Mouse (Mus musculus) midbrain, embryonic 13.5 days (tissue): Measurements from ENCODE around the gene Med20. TPM values are rescaled to one million over a fixed set of nuclear protein-coding genes. Genes with fewer than 3 reads are reported as not detected.
A peak's percentile ranks its signal among the peaks of the same experiment; 100 is the strongest.

Experiments
- ATAC-seq: fragments of 200-750 bp; cut with Nextera tagmentation; 2 replicates; pipeline ENCODE4 v1.8.0; 2017; ENCODE audit warnings: mild to moderate bottlenecking, moderate TSS enrichment, moderate library complexity
- H3K27ac ChIP-seq: fragments of 300-500 bp; sonication (generic); 2 replicates; pipeline ENCODE4 v1.5.1; 2015; ENCODE audit warnings: inconsistent platforms, mild to moderate bottlenecking, moderate library complexity
- H3K27me3 ChIP-seq: fragments of 300-500 bp; sonication (generic); 2 replicates; pipeline ENCODE4 v1.6.1; 2015; ENCODE audit warnings: mild to moderate bottlenecking, inconsistent platforms
- H3K36me3 ChIP-seq: fragments of 300-500 bp; sonication (generic); 2 replicates; pipeline ENCODE4 v1.6.1; 2015; ENCODE audit warnings: mild to moderate bottlenecking, inconsistent platforms
- H3K4me1 ChIP-seq: fragments of 300-500 bp; sonication (generic); replicated peaks from 2 replicates; pipeline ENCODE4 v1.6.1; 2015; ENCODE audit warnings: inconsistent platforms
- H3K4me2 ChIP-seq: fragments of 300-500 bp; sonication (generic); replicated peaks from 2 replicates; pipeline ENCODE4 v1.6.1; 2015; ENCODE audit warnings: moderate library complexity, mild to moderate bottlenecking, inconsistent platforms
- H3K4me3 ChIP-seq: fragments of 300-500 bp; sonication (generic); replicated peaks from 2 replicates; pipeline ENCODE4 v1.5.1; 2015; ENCODE audit warnings: mild to moderate bottlenecking, inconsistent platforms
- H3K9ac ChIP-seq: fragments of 300-500 bp; sonication (generic); replicated peaks from 2 replicates; pipeline ENCODE4 v1.6.1; 2015; ENCODE audit warnings: mild to moderate bottlenecking, inconsistent platforms
- H3K9me3 ChIP-seq: fragments of 300-500 bp; sonication (generic); 2 replicates; pipeline ENCODE4 v1.6.1; 2016; ENCODE audit warnings: mild to moderate bottlenecking, inconsistent platforms
- WGBS: fragments of 180-500 bp; shearing (Covaris S2); methylation state at CpG from one replicate; pipeline ENCODE4 v1.1.7; 2015; 5-methylcytosine and 5-hydroxymethylcytosine counted together
- polyA plus RNA-seq: library from polyadenylated mRNA; unstranded; fragments of >200 nt; fragmentation: Nextera tagmentation; extraction: Ambion mirVana; gene quantifications from 2 replicates; pipeline ENCODE4 v1.2.1, GENCODE M21; 2015

Gene Med20
- polyA plus RNA-seq, 1 experiment from 2014 or later = 44.3 TPM

DNA sequence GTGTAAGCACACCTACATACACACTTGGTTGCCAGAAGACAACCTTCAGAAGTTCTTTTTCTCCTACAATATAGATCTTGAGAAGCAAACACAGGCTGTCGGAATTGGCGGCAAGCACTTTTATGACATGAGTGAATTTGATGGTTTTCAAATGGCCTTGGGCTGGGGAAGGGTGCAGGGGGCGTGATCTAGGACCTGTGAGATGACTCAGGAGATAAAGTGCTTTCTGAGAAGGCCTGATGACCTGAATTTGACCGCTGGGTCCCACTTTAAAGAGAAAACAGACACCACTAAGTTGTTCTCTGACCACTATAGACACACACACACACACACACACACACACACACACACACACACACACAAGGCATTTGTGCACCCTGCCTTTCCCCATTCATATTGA is 30.4 kb upstream of the Med20 start:
- no peak for ATAC-seq
- WGBS = 97% methylated on average over 4 of the region's 4 CpGs
- no peaks in the 10 kb centered on the region for H3K36me3 ChIP-seq

DNA sequence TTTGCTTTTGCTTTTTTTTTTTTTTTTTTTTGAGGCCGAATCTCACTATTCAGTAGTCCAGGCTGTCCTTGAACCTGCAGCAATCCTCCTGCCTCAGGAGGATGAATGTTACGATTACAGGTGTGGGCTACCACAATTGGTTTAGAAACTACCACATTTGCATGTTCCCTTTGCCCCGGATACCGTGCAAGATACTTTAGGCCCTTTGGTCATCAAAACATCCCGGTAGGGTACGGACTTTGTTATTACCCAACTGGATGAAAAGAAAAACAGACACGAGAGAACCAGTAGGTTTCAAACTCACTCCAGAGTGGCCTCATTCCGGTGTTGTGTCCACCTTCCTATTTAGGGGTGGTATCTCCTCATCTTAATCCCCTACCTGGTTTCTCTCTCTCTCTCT is 22.9 kb upstream of the Med20 start:
- no peak overlapping the region for H3K4me2 ChIP-seq
- no peaks in the 10 kb centered on the region for H3K27me3 ChIP-seq
- no peak overlapping the region for H3K27ac ChIP-seq
- H3K9me3 ChIP-seq = no peaks in the 10 kb centered on the region
- no peaks in the 10 kb centered on the region for H3K36me3 ChIP-seq
- 88% methylated on average over 8 of the region's 8 CpGs for WGBS
- ATAC-seq = no peak
- no peak overlapping the region for H3K9ac ChIP-seq
- no peak overlapping the region for H3K4me3 ChIP-seq
- peaks cover 6% of the 10 kb centered on the region; the same call in 1 of the 2 replicates for H3K4me1 ChIP-seq

More for the DNA sequence above, 30.4 kb upstream of the Med20 start:
- Histone ChIP-seq H3K4me3 (no peak overlapping the region), H3K27ac (no peak overlapping the region), H3K9me3 (no peaks in the 10 kb centered on the region), H3K4me1 (no peaks in the 10 kb centered on the region), H3K4me2 (no peak overlapping the region), H3K27me3 (no peaks in the 10 kb centered on the region), H3K9ac (no peak overlapping the region)

DNA sequence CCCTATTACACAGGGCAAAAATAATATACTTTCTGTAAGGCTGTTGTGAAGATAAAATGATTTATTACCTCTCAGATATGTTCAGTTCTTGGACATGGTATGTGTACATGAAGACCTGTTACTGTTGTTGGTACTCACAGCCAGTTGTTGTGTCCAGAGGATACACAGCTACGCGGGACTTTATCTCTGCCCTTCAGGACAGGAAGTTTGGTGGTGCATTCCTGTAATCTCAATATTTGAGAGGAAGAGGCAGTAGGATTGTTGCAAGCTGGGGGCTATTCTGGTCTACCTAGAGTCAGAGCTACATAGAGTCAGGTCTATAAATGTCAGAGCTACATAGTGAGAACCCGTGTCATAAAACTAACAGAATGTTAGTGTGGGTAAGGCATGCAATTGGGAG is 20.3 kb upstream of the Med20 start:
- peaks cover 30% of the 10 kb centered on the region for H3K4me1 ChIP-seq
- H3K27ac ChIP-seq = no peak overlapping the region
- ATAC-seq = no peak
- no peaks in the 10 kb centered on the region for H3K27me3 ChIP-seq
- H3K9ac ChIP-seq = no peak overlapping the region
- no peaks in the 10 kb centered on the region for H3K9me3 ChIP-seq
- no peaks in the 10 kb centered on the region for H3K36me3 ChIP-seq
- no peak overlapping the region for H3K4me3 ChIP-seq
- WGBS = 93% methylated on average over 3 of the region's 3 CpGs
- H3K4me2 ChIP-seq = no peak overlapping the region

- whole genome bisulfite sequencing = under 1% methylated on average over 57 of the region's 63 CpGs
- ATAC-seq = peak; percentile 85
- Histone ChIP-seq H3K27me3 (no peaks in the 10 kb centered on the region), H3K9ac (peak overlapping the region; percentile 67), H3K36me3 (no peaks in the 10 kb centered on the region), H3K4me1 (peaks cover 52% of the 10 kb centered on the region), H3K27ac (peak overlapping the region; percentile 88), H3K4me3 (peak overlapping the region; percentile 71), H3K4me2 (peak overlapping the region; percentile 96), H3K9me3 (no peaks in the 10 kb centered on the region)
Observed at GRCm38 (mm10) chr17:47593215-47593853, 18.0 kb upstream of the Med20 start.

GRCm38 (mm10) chr17:47593854-47594182 is 17.6 kb upstream of the Med20 start:
- Histone ChIP-seq H3K36me3 (peaks cover 4% of the 10 kb centered on the region; the same call in 1 of the 2 replicates), H3K27me3 (no peaks in the 10 kb centered on the region), H3K9ac (peak overlapping the region; percentile 67), H3K27ac (peak overlapping the region; percentile 88), H3K9me3 (no peaks in the 10 kb centered on the region), H3K4me2 (peak overlapping the region; percentile 96), H3K4me3 (peak overlapping the region; percentile 71), H3K4me1 (peaks cover 55% of the 10 kb centered on the region)
- no peak for ATAC-seq
- under 1% methylated on average over 13 of the region's 13 CpGs for WGBS

- Histone ChIP-seq H3K36me3 (peaks cover 10% of the 10 kb centered on the region), H3K27me3 (no peaks in the 10 kb centered on the region), H3K4me2 (peak overlapping the region; percentile 96), H3K9me3 (no peaks in the 10 kb centered on the region), H3K4me1 (peaks cover 55% of the 10 kb centered on the region), H3K27ac (peak overlapping the region; percentile 88), H3K9ac (peak overlapping the region; percentile 67), H3K4me3 (peak overlapping the region; percentile 71)
- ATAC-seq = no peak
- WGBS = under 1% methylated on average over 40 of the region's 43 CpGs
Observed at GRCm38 (mm10) chr17:47594183-47594968, 17.0 kb upstream of the Med20 start.

DNA sequence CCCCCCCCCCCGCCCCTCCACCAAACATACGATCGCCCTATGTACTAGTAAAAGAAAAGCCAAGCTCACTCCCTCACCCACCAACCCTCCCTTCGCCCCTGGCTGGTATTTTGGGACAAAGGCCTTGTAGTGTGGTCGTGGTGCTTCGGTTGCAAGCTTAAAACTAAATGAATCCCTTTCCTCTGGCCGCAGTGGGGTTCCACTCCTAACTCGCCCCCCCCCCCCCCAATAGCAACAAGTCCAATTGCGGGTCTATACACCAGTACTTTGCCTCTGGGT is 16.5 kb upstream of the Med20 start:
- peak overlapping the region; percentile 71 for H3K4me3 ChIP-seq
- H3K4me2 ChIP-seq = peak overlapping the region; percentile 96
- H3K9me3 ChIP-seq = no peaks in the 10 kb centered on the region
- H3K36me3 ChIP-seq = peaks cover 15% of the 10 kb centered on the region
- H3K27ac ChIP-seq = peak overlapping the region; percentile 88
- H3K27me3 ChIP-seq = no peaks in the 10 kb centered on the region
- H3K9ac ChIP-seq = peak overlapping the region; percentile 67
- 1% methylated on average over 7 of the region's 9 CpGs for WGBS
- no peak for ATAC-seq
- peaks cover 55% of the 10 kb centered on the region for H3K4me1 ChIP-seq

GRCm38 (mm10) chr17:47595248-47596161 is 15.9 kb upstream of the Med20 start:
- peak overlapping the region; percentile 96 for H3K4me2 ChIP-seq
- peak overlapping the region; percentile 67 for H3K9ac ChIP-seq
- ATAC-seq = peak; percentile 40
- H3K9me3 ChIP-seq = no peaks in the 10 kb centered on the region
- H3K4me3 ChIP-seq = peak overlapping the region; percentile 71
- peak overlapping the region; percentile 88 for H3K27ac ChIP-seq
- no peaks in the 10 kb centered on the region for H3K27me3 ChIP-seq
- WGBS = under 1% methylated on average over 21 of the region's 21 CpGs
- peaks cover 21% of the 10 kb centered on the region for H3K36me3 ChIP-seq
- H3K4me1 ChIP-seq = peaks cover 55% of the 10 kb centered on the region

- peak overlapping the region; percentile 53 for H3K9ac ChIP-seq
- peaks cover 29% of the 10 kb centered on the region for H3K36me3 ChIP-seq
- 18% methylated on average over 6 of the region's 6 CpGs for WGBS
- peaks cover 55% of the 10 kb centered on the region for H3K4me1 ChIP-seq
- ATAC-seq = peak; percentile 1; the same call in 1 of the 2 replicates
- no peaks in the 10 kb centered on the region for H3K9me3 ChIP-seq
- peak overlapping the region; percentile 88 for H3K27ac ChIP-seq
- H3K4me3 ChIP-seq = 0 out of 2 replicates have a peak overlapping the region, but pooled peaks have one; percentile 71
- H3K27me3 ChIP-seq = no peaks in the 10 kb centered on the region
- peak overlapping the region; percentile 96 for H3K4me2 ChIP-seq
Observed at GRCm38 (mm10) chr17:47596162-47596838, 15.1 kb upstream of the Med20 start.

- Histone ChIP-seq H3K27me3 (no peaks in the 10 kb centered on the region), H3K36me3 (peaks cover 34% of the 10 kb centered on the region), H3K9ac (0 out of 2 replicates have a peak overlapping the region, but pooled peaks have one; percentile 53), H3K4me2 (peak overlapping the region; percentile 96), H3K4me1 (peaks cover 55% of the 10 kb centered on the region), H3K27ac (peak overlapping the region; percentile 88), H3K9me3 (no peaks in the 10 kb centered on the region), H3K4me3 (0 out of 2 replicates have a peak overlapping the region, but pooled peaks have one; percentile 13)
- WGBS = 40% methylated on average over 5 of the region's 5 CpGs
- ATAC-seq = no peak
Observed at GRCm38 (mm10) chr17:47596839-47597164, 14.6 kb upstream of the Med20 start.

GRCm38 (mm10) chr17:47597261-47597660 is 14.1 kb upstream of the Med20 start:
- peak overlapping the region; percentile 88; the same call in 1 of the 2 replicates for H3K27ac ChIP-seq
- peak overlapping the region; percentile 96 for H3K4me2 ChIP-seq
- H3K4me1 ChIP-seq = peaks cover 55% of the 10 kb centered on the region
- ATAC-seq = no peak
- H3K36me3 ChIP-seq = peaks cover 38% of the 10 kb centered on the region
- H3K9ac ChIP-seq = peak overlapping the region; percentile 36; the same call in 1 of the 2 replicates
- no peaks in the 10 kb centered on the region for H3K27me3 ChIP-seq
- 45% methylated on average over 13 of the region's 13 CpGs for WGBS
- H3K9me3 ChIP-seq = no peaks in the 10 kb centered on the region
- 0 out of 2 replicates have a peak overlapping the region, but pooled peaks have one; percentile 13 for H3K4me3 ChIP-seq
